Mouse (Mus musculus): ENCODE data around the gene Elovl2.
"Not testable (repeated sequence)": the region's sequence is repeated elsewhere in the genome, so short reads cannot be mapped to it uniquely, and the experiment has no call there.

Elovl2 gene

DNA sequence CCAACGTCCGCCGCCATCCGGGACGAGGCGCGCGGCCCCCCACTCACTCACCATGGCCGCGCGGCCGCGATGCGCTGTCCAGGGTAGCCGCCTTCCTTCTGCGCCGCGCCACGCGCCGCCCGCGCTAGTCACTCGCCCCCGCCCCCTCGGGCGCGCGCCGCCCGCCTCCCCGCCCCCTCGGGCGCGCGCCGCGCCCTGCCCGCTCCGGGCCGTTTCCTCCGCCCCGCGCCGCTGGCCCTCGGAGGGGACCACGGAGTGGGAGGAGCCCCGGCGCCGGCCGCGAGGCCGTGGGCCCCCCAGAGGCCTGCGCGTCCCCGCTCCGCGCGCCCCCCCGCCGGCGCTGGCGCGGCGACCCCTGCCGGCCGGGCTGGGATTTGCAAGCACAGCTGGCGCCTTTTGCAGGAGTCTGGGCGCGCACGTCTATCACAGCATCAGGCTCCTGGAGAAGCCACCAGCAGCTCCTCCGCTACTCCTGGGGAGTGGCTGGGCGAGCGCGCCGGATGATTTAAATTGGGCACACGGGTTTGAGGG, at the start of gene Elovl2:
TSS of gene Elovl2 (minus strand) at position 102 of the 531 bp plus-strand sequence.
- peak; percentile 68 for DNase-seq (ENCODE audit: low read depth, low spot score)

DNA sequence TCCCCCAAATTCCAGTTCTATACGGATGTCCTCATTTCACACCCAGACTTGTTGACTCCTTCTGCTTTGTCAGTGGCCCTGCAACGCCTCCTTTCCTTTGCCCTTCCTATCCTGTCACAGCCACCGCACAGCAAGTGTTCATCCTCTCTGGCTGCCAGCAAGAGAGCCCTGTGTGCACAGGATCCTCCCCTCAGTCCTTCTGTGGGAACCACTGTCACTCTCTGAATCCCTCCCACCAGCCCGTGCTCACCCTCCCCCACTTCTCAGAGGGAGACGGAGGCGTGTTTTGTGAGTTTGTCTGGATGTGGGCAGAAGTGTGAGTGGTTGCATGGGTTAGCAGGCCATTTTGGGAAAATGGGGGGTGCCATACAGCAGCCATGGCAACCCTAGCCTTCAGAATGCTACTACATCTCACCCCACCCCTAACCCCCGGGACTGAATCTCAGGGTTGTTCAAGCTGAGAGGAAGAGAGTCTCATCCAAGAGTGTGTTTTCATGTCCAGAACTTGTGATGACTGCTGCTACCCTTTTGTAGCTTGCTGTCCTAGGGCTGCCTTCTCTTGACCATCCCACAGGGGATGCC, 47.7 kb upstream of the Elovl2 start:
- no peak for DNase-seq (ENCODE audit: low read depth, low spot score)

DNA sequence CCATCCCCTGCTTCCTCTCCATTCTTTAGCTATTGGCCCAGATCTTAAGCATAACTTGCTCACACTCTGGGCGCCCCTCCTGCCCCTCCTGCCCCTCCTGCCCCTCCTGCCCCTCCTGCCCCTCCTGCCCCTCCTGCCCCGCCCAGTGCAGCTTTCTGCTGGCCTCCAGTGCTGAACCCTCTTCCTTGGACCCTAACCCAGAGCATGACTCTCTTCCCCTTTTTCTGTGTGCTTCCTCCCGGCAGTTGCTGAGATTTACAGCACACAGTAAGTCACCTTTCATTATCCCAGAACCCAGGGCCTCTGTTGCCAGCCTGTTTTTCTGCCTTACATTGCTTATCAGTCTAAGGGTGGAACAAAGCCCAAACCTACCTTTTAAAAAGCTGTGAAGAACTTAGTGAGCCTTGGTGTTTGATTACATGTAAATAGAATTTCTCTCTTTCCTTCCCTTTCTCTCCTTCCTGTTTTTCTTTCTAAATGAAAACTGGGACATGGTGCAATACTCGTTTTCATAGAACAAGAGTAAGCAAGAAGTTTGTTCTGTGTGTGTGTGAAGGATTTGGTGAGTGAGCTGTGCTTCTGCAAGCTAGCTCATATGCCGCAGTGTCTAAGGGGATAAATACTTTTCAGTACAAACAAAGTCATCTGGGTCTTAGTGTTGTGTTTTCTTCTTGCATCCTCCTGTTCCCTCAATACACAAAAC, 43.2 kb upstream of the Elovl2 start:
- no peak for DNase-seq (ENCODE audit: low read depth, low spot score)

DNA sequence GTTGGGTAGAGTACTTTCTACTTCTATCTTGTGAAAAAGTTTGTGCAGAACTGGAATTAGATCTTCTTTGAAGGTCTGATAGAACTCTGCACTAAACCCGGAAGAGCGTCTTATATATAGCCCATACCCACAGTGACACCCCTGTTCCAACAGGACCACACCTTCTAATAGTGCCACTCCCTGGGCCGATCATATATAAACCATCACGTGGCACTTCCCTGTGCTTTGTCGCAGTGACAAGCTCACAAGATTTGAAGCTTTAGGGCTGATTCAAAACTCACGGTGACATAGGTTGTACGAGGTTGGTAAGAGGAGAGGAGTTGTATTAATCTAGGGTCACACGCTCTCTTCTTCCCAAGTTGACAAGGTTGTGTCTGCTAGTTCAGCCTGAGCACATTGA, 41.4 kb upstream of the Elovl2 start:
- not testable (repeated sequence) for DNase-seq (ENCODE audit: low read depth, low spot score)

DNA sequence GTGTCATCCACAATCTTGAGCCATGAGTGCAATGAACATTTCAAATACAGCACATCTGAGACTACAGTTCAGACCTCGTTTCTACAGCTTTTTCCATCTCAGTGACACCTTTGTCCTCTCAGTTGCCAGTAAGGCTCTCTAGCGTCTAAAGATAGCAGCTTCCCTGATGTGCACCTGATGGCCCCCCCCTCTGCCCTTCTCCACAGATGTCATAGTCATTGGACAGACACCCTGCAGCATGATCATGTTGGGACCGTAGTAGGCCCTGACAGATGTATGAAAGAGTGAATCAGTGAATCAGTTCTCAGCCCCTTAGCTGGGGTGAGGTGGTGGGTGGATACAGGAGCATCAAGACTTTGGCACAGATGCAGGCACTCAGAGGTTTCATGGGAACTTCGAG, 37.6 kb upstream of the Elovl2 start:
- no peak for DNase-seq (ENCODE audit: low read depth, low spot score)

DNA sequence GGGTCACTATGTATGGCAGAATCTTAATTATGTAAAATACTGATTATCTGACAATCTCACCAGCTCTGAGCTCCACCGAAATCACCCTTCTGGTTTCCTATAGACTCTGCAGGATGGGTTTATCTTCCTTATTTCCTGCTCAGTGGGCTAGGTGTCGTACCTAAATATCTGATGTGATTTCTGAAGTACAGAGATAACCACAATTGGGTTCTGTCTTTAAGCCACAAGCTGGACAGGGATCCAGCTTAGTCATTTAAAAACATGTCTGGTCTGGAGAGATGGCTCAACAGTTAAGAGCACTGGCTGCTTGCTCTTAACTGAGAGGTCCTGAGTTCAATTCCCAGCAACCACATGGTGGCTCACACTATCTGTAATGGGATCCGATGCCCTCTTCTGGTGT, 36.8 kb upstream of the Elovl2 start:
- DNase-seq (ENCODE audit: low read depth, low spot score) = no peak

DNA sequence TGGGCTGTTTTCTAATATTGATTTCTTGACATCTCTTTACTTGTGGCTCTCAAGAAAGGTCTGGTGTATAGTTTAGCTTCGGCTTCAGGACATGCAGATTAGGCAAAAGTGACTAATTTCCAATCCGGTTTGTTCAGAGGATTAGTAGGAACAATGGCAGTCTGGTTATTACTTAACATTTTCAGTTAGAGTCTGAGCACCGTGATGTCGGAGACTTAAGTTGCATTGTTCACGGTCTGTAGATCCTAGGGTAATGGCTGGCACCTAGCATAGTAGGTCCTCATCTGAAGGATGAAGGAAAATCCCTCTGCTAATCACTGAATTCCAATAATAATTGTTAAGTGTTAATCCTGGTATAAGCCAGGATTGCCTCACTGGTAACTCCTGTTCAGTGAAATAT, 35.9 kb upstream of the Elovl2 start:
- no peak for DNase-seq (ENCODE audit: low read depth, low spot score)

DNA sequence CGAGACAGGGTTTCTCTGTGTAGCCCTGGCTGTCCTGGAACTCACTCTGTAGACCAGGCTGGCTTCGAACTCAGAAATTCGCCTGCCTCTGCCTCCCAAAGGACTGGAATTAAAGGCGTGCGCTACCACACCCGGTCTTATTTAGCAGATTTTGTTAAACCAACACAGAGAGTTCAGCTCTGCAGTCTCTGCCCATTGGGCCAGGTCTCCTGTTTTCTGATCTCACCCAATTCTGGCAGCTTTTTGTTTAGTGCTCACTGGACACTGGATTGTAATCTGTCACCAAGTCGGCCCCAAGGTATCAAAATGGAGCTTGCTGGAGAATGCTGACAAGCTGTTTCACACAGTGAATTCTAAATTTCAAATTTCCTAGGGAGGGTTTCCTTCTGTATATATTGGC, 32.5 kb upstream of the Elovl2 start:
- no peak for DNase-seq (ENCODE audit: low read depth, low spot score)

DNA sequence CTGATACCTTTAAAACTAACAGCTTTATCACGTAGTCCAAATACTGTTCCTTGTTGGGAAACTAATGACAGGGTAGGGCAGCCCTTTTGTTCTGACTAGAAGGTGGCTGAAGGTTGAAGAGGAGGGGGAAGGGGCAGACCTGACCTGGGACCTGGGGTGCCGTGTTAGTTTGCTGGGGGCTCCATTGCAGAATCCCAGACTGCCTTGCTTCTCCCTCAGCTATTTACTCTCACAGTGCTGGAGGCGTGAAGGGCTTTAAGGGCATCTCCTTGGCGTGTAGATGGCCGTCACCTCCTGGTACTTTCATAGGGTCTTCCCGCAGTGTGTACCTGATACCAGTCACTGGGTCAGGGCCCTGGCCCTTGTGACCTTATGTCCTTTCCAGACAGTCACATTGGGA, 31.9 kb upstream of the Elovl2 start:
- DNase-seq (ENCODE audit: low read depth, low spot score) = no peak

DNA sequence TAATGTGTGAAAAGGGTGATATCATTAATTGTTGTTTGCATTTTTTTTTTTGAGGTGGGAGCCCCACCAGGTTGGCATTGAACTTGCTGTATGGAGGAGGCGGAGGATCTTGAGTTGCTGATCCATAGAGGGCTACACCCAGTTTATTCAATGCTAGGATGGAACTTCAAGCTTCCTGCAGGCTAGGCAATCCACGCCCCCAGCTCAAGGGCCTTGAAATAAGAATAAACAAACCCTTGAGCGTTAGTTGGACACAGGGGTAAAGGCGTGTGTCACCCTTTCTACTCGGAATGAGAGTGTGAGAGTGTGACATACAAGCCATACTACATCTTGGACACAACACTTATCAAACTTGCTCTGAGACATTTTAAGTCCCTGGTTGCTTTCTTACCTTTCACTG, 31.5 kb upstream of the Elovl2 start:
- no peak for DNase-seq (ENCODE audit: low read depth, low spot score)

DNA sequence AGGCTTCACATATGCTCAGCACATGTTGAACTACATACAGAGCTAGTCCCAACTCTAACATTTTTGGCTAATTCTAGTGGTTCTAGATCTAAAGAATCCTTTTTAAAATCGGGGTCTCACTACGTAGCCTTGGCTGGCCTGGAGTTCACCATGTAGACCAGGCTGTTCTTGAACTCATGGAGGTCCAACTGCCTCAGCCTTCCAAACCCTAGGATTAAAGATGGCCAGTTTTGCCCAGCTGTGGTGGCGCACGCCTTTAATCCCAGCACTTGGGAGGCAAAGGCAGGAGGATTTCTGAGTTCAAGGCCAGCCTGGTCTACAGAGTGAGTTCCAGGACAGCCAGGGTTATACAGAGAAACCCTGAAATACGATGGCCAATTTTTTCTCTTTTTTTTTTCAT, 31.0 kb upstream of the Elovl2 start:
- DNase-seq (ENCODE audit: low read depth, low spot score) = not testable (repeated sequence)

DNA sequence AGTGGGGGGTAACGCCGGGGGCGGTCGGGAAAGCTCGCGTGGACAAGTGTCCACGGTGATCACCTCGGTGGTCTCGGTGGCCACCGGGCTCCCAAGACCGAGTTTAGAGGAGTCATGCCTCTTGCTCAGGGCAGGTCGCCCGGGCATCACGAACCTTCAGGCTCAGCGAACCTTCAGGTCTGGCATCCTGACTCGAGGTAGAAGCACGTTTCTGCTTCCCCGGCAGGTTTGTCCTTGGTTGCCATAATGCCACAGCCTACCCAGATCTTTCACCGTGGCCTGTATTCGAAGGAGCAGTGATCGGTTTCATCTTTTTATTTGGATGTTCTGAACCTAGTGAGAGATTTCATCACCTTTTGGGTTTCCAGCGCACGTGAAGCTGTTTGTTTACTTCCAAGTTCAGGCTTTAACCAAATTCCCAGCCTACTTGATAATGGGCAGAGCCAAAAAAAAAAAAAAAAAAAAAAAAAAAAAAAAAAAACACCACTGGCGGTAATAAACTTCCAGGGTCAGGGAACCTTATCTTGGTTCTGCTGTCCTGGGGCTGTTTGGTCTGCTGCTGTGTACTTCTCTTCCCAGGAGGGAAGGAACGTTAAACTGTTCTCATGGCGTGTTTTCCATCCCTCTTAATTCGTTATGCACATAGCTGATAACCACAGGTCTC, 30.2 kb upstream of the Elovl2 start:
- peak; percentile 62 for DNase-seq (ENCODE audit: low read depth, low spot score)

DNA sequence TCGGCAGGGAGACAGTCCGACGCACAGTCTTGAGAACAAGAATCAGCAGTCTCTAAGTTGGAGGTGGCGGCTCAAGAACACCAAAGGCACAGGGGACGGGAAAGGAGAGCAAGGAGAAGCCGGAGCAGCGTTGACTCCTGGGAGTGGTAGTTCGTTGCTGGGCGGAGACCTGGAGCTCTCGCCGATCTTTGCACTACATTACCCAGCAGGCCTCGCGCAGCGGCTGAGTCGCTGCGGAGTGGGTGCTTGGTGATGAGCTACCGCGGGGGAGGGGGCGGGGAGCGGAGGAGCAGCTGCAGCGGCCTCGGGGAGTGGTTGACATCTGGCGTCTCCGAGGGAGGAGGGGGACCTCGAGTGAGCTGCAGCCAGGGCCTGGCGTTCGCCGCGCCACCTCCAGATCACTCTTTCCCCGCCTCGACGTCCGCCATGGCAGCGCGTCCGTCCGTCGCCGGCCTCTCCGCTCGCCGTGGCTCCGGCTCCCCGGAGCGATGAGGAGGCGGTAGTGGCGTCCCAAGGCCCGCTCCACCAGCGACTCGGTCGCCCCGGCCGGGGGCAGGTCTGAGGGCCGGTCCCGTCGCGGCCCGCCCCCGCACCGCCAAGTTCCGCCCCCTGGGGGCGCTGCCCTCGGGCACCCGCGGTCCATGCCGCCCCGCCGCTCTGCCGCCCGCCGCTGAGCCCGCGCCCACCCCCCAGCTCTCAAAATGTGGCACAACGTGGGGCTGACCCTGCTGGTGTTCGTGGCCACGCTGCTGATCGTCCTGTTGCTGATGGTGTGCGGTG, 29.5 kb upstream of the Elovl2 start, which contains the start of gene Smim13:
TSS of gene Smim13 (plus strand) at position 307 of the 780 bp plus-strand sequence.
- DNase-seq (ENCODE audit: low read depth, low spot score) = peak; percentile 99

DNA sequence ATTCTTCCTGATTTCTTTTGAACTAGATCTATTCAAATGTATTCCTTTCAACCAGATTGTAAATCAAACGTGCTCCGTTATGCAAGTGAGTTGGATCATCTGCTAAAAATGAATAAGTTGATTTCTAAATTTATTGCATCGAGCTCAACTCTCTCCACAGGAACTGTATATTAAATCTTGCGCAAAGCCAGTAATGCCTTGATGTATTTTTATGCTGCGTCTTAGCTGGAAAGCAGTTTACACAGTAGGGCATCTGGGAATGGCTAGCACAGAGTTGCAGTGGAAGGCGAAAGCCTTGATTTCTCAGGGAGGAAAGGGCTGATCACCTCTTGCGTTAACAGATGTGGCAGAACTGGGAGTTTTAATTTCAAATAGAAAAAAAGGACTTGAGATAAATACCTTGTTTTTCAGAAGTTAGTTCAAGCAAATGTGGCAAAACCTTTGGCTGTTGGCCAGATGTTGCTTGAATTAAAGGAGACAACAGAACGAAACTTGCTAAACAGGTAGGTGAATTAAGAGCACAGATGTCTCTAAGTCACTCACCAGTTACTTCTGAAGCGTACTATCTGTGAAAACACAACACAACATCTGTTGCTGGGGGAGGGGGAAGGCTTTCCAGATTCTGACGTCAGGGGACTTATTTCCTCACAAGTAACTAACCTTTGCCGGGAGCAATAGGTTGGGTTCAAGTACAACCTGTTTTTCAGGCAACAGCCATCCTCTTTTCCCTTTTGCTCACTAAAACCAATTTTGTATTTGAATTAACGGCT, 28.7 kb upstream of the Elovl2 start:
- DNase-seq (ENCODE audit: low read depth, low spot score) = peak; percentile 68

DNA sequence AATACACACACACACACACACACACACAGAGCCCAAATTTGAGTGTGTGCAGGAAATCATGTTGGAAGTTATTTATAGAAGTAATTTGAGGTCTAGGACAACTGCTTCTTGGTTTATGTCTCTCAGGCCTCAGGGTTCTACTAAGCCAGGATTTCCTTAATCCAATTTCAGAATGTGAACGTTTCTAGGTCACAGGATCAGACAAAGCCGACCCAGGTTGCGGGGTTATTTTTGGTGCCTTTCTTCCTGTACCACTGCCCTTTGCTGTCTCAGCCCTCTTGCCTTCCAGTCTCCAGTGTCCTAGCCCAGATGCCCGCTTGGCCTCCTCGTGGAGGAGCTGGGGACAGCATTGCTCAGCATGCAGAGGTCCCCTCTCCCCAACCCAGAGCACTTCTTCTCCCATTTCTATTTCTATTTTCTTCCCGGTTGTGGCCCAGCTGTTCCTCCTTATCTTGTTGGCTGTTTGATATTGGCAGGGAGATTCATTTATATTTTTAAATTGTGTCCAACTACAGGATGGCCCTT, 24.2 kb upstream of the Elovl2 start:
- no peak for DNase-seq (ENCODE audit: low read depth, low spot score)

DNA sequence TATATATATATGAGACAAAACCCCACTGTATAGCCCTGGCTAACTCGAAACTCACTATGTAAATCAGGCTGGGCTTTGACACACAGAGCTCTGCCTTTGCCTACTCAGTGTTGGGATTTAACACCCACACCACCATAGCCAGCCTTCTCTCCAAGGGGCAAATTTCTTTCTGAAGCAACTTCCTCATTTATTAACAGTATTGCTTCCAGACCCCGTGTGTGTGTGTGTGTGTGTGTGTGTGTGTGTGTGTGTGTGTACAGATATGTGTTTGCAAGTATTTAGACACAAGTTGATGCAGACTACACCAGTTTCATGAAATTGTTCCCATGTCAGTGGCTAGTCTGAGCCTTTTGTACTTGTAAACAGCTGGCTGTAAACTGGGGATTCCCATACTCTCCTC, 21.4 kb upstream of the Elovl2 start:
- no peak for DNase-seq (ENCODE audit: low read depth, low spot score)

DNA sequence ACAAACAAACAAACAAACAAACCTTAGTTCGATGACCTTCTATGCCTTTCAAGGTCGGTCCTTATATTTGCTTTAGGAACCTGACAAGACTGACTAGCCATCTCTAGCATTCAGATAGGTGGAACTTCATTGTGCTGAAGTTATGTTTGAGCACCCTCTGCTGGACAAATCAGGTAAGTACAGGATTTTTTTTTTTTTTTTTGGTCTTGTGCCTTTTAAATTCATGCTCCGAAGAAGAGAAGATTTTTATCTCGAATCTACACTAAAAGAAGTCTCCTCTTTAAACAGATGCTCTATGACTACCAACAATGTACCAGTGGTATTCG, 18.6 kb upstream of the Elovl2 start:
- peak; percentile 81 for DNase-seq (ENCODE audit: low read depth, low spot score)

DNA sequence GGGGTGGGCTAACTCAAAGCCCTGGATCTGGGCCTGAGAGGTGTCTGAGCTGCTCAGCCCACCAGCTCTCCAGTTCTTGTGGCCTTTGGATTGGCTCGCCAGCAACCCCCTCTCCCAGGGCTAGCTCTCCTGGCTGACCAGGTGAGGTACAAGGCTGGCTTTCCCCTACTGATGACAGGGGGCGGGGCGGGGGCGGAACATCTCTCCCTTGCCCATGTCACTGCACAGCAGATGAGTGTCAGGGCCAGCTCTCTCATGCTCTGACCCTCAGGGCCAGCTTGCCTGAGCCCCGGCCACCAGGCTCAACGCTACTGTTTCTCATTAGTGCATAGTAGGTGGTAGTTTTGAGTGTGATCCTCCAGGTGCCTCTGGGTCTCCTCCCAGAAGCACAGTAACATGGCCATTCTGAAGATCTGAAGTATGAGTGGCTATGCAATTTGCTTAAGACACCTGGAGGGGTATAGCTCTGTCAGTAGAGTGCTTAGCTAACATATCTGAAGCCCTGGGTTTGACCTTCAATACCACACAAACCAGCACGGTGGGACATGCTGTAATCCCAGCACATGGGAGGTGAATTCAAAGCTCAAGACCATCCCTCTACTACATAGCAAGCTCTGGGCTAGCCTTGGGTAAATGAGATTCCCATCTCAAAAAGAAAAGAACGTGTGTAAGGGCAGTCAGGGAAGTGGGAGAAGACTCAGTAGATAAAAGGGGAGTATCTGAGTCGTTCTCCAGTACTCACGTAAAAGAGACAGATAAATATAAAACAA, 18.0 kb upstream of the Elovl2 start:
- DNase-seq (ENCODE audit: low read depth, low spot score) = no peak

DNA sequence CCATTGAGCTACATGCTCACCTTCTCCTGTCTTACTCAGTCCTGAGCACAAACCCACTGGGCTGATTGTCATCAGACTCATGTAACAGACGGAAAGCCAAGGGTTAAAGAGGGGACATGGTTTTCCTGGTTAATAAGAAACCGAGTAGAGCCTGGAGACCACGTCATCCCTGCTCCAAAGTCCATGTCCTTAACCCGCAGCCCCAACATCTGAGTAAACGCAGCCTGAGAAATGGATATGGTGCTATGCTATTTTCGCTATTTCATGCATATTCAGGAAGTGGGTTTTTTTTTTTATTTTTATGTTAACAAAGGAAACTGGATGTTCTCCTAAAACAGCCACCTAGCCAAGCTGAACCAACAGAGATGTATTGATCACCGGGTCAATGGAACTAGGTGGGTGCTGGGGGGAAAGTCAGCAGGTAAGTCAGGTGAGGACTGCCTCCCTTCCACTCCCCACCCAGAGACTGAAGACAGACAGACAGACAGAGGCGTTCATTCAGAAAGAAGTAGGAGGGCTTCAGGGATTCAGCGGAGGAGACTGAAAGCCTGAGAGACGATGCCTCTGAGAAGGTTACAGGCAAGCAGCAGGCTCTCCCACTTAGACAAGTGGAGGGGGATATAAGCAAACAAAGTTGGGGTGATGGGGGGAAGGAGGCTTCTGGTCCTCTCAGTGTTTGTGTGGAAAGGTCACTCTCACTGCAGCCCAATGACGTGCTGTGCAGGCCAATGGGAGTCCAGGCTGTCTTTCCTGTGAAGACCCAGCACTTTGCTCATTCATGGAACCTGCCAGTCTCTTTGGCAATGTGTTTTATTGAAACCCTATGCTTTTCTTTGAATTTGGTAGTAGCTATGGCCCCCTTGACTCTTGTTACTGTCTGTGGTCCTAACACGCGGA, 15.9 kb upstream of the Elovl2 start:
- DNase-seq (ENCODE audit: low read depth, low spot score) = no peak
